Mouse (Mus musculus) layer of hippocampus, postnatal 14 days (tissue): ENCODE measurements at regions not wholly inside any gene's neighbourhood (a gene's known extent, or its start where the extent isn't known, plus 50 kb on each side); places are given as distances from the start of the nearest gene placed in this dataset.
"Not testable (repeated sequence)": the region's sequence is repeated elsewhere in the genome, so short reads cannot be mapped to it uniquely, and the experiment has no call there.

Experiments
- DNase-seq, 2 experiments: peaks; one replicate each; pipeline ENCODE4 v3.0.0; 2021 to 2022; ENCODE audit warnings: low spot score in 2 of 2, mixed read lengths in 1 of 2

- no peak for DNase-seq
Measured at GRCm38 (mm10) chr11:63211501-63211900, 82.7 kb downstream of the Pmp22 start.

DNA sequence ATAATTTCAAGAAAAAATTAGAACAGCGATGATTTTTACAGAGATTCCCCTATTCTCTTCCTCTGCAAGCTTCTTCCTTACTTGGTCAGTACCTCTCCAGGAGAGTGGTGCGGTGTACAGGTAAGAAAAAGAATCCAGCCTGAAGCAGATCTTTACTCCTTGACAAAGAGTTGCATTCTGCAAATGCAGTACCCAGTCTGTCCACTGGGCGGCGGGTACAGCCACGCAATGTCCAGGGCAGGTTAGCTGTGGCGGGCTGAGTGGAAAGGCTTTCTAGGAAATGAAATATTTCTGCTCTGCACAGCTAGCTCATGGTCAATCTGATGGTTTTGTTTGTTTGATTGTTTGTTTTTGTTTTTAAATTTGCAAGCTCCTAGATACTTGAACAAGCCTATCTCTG is 84.3 kb downstream of the Pmp22 start:
- peak; percentile 65 to 78 for DNase-seq

GRCm38 (mm10) chr11:63213901-63214425 is 85.2 kb downstream of the Pmp22 start:
- DNase-seq: no peak

DNA sequence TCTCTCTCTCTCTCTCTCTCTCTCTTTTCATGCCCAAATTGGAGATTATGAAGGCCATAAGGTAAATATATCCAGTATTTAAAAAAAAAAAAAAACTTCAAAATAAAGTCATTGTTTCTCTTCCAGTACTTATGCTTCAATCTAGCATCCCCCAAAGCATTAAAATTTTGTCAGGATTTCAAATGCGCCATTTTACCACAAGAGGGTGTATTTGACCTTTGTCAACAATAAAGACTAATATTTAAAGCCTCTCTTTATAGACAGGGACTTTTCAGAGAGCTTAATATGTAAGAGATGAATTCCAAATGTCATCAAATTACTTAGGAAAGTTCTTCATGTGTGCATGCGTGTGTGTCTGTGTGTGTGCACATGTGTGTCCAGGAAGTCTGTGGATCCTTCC is 87.2 kb downstream of the Pmp22 start:
- DNase-seq: no peak

GRCm38 (mm10) chr11:63217049-63217448 is 88.3 kb downstream of the Pmp22 start:
- DNase-seq: no peak

DNA sequence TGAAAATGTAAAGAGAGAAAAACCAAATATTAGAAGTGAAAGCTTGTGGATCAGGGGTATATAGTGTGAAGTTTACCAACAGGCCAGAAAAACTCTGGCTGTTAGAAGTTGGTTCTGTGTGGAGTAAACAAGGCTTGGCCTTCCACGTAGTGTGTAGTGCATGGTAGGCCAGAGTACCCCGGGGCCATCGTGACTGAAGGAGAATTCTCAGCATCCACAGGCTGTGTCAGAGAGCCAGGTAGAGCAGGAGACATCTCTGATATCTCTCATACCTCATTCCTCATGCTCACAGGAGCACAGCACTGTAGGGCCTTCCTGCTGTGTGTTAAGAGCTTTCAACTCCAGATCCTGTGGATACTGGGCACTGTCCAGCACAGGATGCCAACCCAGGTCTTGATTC is 97.7 kb downstream of the Pmp22 start:
- no peak for DNase-seq

DNA sequence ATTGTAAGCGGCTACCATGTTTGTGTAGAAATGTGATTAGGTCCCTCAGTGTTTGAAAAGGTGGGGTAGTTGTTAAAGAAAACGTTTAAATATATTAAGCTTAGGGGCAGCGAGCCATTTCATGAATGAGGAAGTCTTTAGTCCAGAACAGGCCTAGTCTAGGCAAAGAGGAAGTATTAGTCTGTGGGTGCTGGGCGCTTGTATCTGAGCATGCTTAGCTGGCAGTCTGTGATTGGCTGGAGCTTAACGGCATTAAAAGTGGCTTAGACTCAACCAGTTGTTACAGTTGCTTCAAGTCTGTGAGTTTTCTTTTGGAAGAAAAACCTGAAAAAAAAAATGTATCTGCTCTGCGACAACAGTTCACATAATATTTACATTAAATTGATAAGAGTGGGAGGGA is 102.0 kb downstream of the Pmp22 start:
- DNase-seq: no peak

GRCm38 (mm10) chr11:63233172-63233966 is 104.6 kb downstream of the Pmp22 start:
- DNase-seq: peak; percentile 24 to 32

DNA sequence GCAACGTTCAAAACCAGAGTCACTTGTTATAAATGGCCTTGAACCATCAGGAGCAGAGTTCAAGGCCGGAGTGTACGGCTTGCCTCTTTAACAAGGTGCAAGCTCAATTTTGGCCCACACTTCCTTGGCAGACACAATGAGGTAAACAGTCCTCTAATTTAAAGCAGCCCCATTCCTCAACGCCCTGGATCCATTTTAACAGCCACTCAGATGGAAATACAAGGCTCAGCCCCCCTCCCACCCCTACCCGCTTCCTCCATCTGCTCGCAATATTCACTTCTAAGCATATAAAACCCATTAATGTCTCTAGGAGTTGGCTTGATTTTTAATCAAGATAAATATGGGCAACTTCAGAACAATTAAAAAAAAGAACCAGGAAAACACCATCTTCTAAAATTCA is 105.7 kb downstream of the Pmp22 start:
- no peak for DNase-seq

GRCm38 (mm10) chr11:63238655-63239054 is 109.9 kb downstream of the Pmp22 start:
- DNase-seq: no peak

- no peak for DNase-seq
Measured at GRCm38 (mm10) chr11:63243906-63244416, 115.2 kb downstream of the Pmp22 start.

DNA sequence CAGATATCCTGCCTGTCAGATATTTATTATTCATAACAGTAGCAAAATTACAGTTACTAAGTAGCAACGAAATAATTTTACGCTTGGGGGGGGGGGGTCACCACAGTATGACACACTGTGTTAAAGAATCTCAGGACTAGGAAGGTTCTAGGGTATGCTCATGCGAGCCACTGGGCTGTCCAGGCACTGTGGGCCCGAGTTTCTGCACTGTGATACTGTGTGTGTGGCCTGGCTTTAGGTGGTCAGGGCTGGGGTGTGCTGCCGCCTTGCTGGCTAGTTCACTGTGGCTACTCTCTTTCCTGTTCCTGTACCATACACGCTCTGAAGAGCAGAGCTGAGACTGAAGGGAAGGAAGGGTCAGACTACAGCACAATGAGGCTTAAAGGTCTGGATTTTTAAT is 116.3 kb downstream of the Pmp22 start:
- no peak for DNase-seq

GRCm38 (mm10) chr11:63246052-63246661 is 117.4 kb downstream of the Pmp22 start:
- DNase-seq: no peak

- DNase-seq: no peak
Measured at GRCm38 (mm10) chr11:63252012-63252856, 123.5 kb downstream of the Pmp22 start.

- DNase-seq: no peak
Measured at GRCm38 (mm10) chr11:63252968-63253602, 124.3 kb downstream of the Pmp22 start.

DNA sequence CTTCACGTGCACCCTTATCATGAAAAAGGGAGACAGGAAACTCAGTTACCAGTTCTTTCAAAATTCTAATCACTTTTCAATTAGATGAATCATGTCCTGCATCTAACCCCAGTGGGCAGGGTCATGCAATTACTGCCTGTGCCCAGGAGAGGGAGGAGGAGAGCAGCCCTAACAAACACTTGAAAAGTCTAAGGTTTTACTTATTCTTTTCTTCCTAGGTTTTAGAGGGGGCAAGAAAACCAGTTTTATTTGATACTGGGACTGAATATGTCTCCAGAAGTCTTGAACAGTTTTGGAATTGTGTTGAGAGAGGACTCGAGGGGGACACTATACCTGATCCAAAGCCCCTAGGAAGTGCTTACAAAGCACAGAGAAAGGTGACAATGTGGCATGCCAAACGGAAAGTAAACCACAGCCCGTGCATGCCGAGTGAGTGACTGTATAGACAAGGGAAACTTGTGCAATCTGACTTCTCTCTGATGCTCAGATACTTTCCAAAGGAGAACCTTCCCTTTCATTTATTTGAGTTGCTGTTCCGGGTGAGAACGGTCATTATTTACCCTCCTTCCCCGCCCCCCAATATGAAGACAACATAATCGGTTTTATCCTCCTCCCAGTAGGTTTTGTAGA is 135.8 kb downstream of the Pmp22 start:
- no peak for DNase-seq

GRCm38 (mm10) chr11:63266290-63266689 is 137.5 kb downstream of the Pmp22 start:
- not testable (repeated sequence) for DNase-seq

GRCm38 (mm10) chr11:63276641-63277040 is 147.9 kb downstream of the Pmp22 start:
- no peak for DNase-seq

DNA sequence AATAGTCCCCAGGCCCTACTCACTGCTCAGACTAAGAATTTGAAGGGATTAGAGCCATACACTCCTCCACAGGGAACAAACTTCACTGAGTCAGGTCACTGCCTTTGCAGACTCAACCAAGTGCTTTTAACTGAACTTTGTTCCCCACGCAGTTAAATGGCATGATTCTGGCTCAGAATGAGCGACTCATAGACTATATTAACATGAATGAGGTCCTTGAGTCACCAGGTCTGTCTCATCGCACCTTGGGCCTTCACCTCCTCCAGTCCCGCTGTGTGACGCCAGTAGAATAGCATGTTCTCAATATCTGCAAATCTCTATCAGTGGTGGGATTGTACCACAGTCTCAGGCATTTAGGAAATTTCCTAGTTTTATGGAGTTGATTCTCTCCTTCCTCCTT is 153.1 kb downstream of the Pmp22 start:
- no peak for DNase-seq

DNA sequence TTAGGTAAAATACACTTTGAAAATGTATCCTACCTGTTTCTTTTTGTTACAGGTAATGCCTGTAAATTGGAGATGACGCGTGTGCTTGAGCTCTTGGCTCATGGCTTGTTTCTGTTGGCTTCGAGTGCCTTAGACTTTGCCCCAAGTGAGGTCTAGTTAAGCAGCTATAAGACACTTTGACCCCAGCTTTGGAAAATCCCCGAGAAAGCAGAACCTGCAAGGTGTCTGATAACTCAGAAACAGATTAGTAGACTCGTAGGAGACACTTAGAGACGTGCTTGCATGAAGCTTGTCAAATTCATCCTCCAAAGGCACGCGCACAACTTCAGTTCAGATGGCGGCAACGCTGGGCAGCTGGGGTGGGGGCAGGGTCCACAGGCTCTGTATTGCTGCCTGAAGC is 153.8 kb downstream of the Pmp22 start:
- DNase-seq: no peak

- no peak for DNase-seq
Measured at GRCm38 (mm10) chr11:63286026-63286425, 157.2 kb downstream of the Pmp22 start.
